Mouse (Mus musculus) C2C12 (cell line): Measurements from ENCODE around the gene Chrna9.

ENCODE experiments used
- CEBPB ChIP-seq: IDR thresholded peaks from one replicate; pipeline ENCODE4 v1.6.1; 2011; ENCODE audit warnings: low read depth, mild to moderate bottlenecking, control low read depth, moderate library complexity
- CTCF ChIP-seq: IDR thresholded peaks from one replicate; pipeline ENCODE4 v1.5.1; 2011; ENCODE audit not compliant: control insufficient read depth, insufficient read depth, insufficient read length
- FOSL1 ChIP-seq: IDR thresholded peaks from one replicate; pipeline ENCODE4 v1.8.0; 2011; ENCODE audit warnings: mild to moderate bottlenecking, low read length; ENCODE audit not compliant: poor library complexity, insufficient read depth, severe bottlenecking
- MAX ChIP-seq: IDR thresholded peaks from one replicate; pipeline ENCODE4 v1.6.1; 2011; ENCODE audit warnings: mild to moderate bottlenecking, control low read depth
- MYOD1 ChIP-seq: IDR thresholded peaks from one replicate; pipeline ENCODE4 v1.6.1; 2011; ENCODE audit warnings: low read depth; ENCODE audit not compliant: control insufficient read depth, insufficient read length
- USF1 ChIP-seq: IDR thresholded peaks from one replicate; pipeline ENCODE4 v1.6.1; 2011; ENCODE audit warnings: low read depth, mild to moderate bottlenecking, control low read depth, moderate library complexity

GRCm38 (mm10) chr5:65999106-65999505 lies 64.4 kb downstream of the Chrna9 start:
- TF ChIP-seq CTCF: no peak
- TF ChIP-seq MAX: no peak
- no peak for TF ChIP-seq CEBPB
- TF ChIP-seq USF1: no peak
- no peak for TF ChIP-seq FOSL1
- TF ChIP-seq MYOD1: no peak
